Mouse (Mus musculus) lung, postnatal 0 days (tissue): Measurements from ENCODE around the gene Ear14.
"Not testable (repeated sequence)": the region's sequence is repeated elsewhere in the genome, so short reads cannot be mapped to it uniquely, and the experiment has no call there.

Source experiments
- CTCF ChIP-seq: IDR thresholded peaks from 2 replicates; pipeline ENCODE4 v1.5.1; 2016; ENCODE audit warnings: antibody characterized with exemption, mild to moderate bottlenecking
- EP300 ChIP-seq: IDR thresholded peaks from 2 replicates; pipeline ENCODE4 v1.6.1; 2016; ENCODE audit warnings: antibody characterized with exemption, mild to moderate bottlenecking, control low read depth

DNA sequence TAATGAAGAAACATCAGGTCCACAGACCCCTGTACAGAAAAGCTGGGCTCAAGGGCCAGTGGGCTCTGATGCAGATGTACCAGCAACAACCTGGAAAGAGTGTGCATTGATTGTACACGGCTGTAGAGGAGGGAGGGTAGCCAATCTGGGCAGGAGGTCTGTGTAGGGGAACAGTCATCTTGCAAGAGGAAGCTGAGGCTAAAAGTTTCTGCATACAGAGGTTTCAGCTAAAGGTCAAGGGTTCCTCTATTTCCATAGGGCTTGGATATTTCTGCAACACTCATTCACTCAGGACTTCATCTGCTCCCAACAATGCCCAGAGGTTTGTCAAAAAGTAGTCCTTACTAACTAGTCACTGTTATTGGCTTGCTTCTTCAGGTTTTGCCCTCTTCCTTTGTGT, 34.3 kb downstream of the Ear14 start:
- not testable (repeated sequence) for TF ChIP-seq CTCF, EP300
